20 mouse cellular contexts compared by ENCODE assay signal in genomic region chr3:110599175-110599853, GRCm38 (mm10).
DNase-seq lines count a peak whose midpoint lies in the region; ATAC-seq and TF ChIP-seq lines count a peak whose summit lies in the region.
"Had no signal": no experiment of that assay in that cellular context is flagged by ENCODE, and none has a peak within 500 bp of the region (broad histone marks: within the 10 kb centered on the region; RNA-seq: fewer than 3 reads in every experiment).

No protein-coding gene starts in this region.

- no peaks in the 10 kb centered on the region for H3K27me3 ChIP-seq in hindbrain, postnatal 0 days (ENCODE audit: insufficient read depth, low read length)
- no peaks in the 10 kb centered on the region for H3K27me3 ChIP-seq in hindbrain, embryonic 10.5 days (ENCODE audit: insufficient read depth, poor library complexity, severe bottlenecking)
- H3K27me3 ChIP-seq in neural tube, embryonic 11.5 days (ENCODE audit: control insufficient read depth, insufficient read depth, low read length), result no peaks in the 10 kb centered on the region
- H3K27me3 ChIP-seq in neural tube, embryonic 15.5 days (replicated peaks), result no peaks in the 10 kb centered on the region
- H3K27me3 ChIP-seq in myocyte (ENCODE audit: control insufficient read depth, insufficient read depth, insufficient read length), result no peaks in the 10 kb centered on the region
- H3K27me3 ChIP-seq: CH12.LX had no signal

- H3ac ChIP-seq in myocyte (ENCODE audit: control insufficient read depth, insufficient read length), result no peak overlapping the region

- no peak overlapping the region for H3K4me2 ChIP-seq in hindbrain, postnatal 0 days (ENCODE audit: low read depth, low read length)
- no peak overlapping the region for H3K4me2 ChIP-seq in neural tube, embryonic 11.5 days (ENCODE audit: low read depth)
- no peak overlapping the region for H3K4me2 ChIP-seq in neural tube, embryonic 15.5 days
- no peak overlapping the region for H3K4me2 ChIP-seq in myocyte (ENCODE audit: low read depth)

- no peaks in the 10 kb centered on the region for H3K4me1 ChIP-seq in hindbrain, postnatal 0 days (ENCODE audit: insufficient read depth, low read length)
- H3K4me1 ChIP-seq in hindbrain, embryonic 10.5 days (replicated peaks), result peaks cover 6% of the 10 kb centered on the region; the same call in 1 of the 2 replicates
- H3K4me1 ChIP-seq in neural tube, embryonic 11.5 days (ENCODE audit: control insufficient read depth, insufficient read depth, low read length), result no peaks in the 10 kb centered on the region
- H3K4me1 ChIP-seq in neural tube, embryonic 15.5 days, result no peaks in the 10 kb centered on the region
- H3K4me1 ChIP-seq: heart, embryonic 10.5 days; midbrain, embryonic 10.5 days had no signal

- H3K79me2 ChIP-seq in myocyte (ENCODE audit: control insufficient read depth, insufficient read depth), result no peaks in the 10 kb centered on the region

- no peaks in the 10 kb centered on the region for H3K9me3 ChIP-seq in hindbrain, postnatal 0 days (ENCODE audit: low read length)
- H3K9me3 ChIP-seq in hindbrain, embryonic 10.5 days, result no peaks in the 10 kb centered on the region
- no peaks in the 10 kb centered on the region for H3K9me3 ChIP-seq in neural tube, embryonic 11.5 days (ENCODE audit: control insufficient read depth, low read length)
- no peaks in the 10 kb centered on the region for H3K9me3 ChIP-seq in neural tube, embryonic 15.5 days (replicated peaks)
- H3K9me3 ChIP-seq: heart, embryonic 10.5 days; midbrain, embryonic 10.5 days had no signal

- no peak overlapping the region for H3K27ac ChIP-seq in hindbrain, postnatal 0 days
- no peak overlapping the region for H3K27ac ChIP-seq in hindbrain, embryonic 10.5 days
- no peak overlapping the region for H3K27ac ChIP-seq in neural tube, embryonic 11.5 days (ENCODE audit: low read depth, low read length)
- no peak overlapping the region for H3K27ac ChIP-seq in neural tube, embryonic 15.5 days (replicated peaks)
- H3K27ac ChIP-seq: heart, embryonic 10.5 days; midbrain, embryonic 10.5 days had no signal

- no peak for TF ChIP-seq POLR2A in myocyte (IDR thresholded peaks at IDR 0.05; ENCODE audit: insufficient read length, low read depth)

- ATAC-seq in hindbrain, postnatal 0 days, result peak; percentile 70; the same call in 1 of the 2 replicates
- peak; percentile 67; the same call in 1 of the 2 replicates for ATAC-seq in neural tube, embryonic 11.5 days (ENCODE audit: insufficient read depth, low FRiP score, low TSS enrichment)
- ATAC-seq in neural tube, embryonic 15.5 days (ENCODE audit: low FRiP score), result no peak
- ATAC-seq: inflammation-experienced regulatory T-cells, adult 6 months had no signal

- peak; percentile 6 for DNase-seq in adrenal gland, postnatal 10 days
- DNase-seq in adrenal gland, postnatal 25 days, result no peak
- peak; percentile 12 for DNase-seq in hindbrain, postnatal 0 days (ENCODE audit: low spot score)
- no peak for DNase-seq in hindbrain, embryonic 10.5 days (ENCODE audit: low spot score)
- no peak for DNase-seq in neural tube, embryonic 11.5 days (ENCODE audit: low spot score)
- DNase-seq in retina, postnatal 1 day, result no peak
- DNase-seq: cerebellum, postnatal 14 days; heart, postnatal 10 days; layer of hippocampus, postnatal 36 days; liver; lung, adult 18-20 months; lung, postnatal 36 days; right cerebral cortex, postnatal 25 days had no signal

- H3K4me3 ChIP-seq in hindbrain, postnatal 0 days (ENCODE audit: low read length), result no peak overlapping the region
- no peak overlapping the region for H3K4me3 ChIP-seq in hindbrain, embryonic 10.5 days
- H3K4me3 ChIP-seq in neural tube, embryonic 11.5 days (ENCODE audit: low read depth, low read length), result no peak overlapping the region
- no peak overlapping the region for H3K4me3 ChIP-seq in neural tube, embryonic 15.5 days (replicated peaks)
- H3K4me3 ChIP-seq in myocyte, result no peak overlapping the region
- H3K4me3 ChIP-seq: erythroblast, embryonic 14.5 days; heart, embryonic 10.5 days; midbrain, embryonic 10.5 days had no signal

- no peaks in the 10 kb centered on the region for H3K36me3 ChIP-seq in hindbrain, postnatal 0 days (ENCODE audit: insufficient read depth, low read length)
- no peaks in the 10 kb centered on the region for H3K36me3 ChIP-seq in hindbrain, embryonic 10.5 days
- H3K36me3 ChIP-seq in neural tube, embryonic 11.5 days (ENCODE audit: control insufficient read depth, insufficient read depth, low read length), result no peaks in the 10 kb centered on the region
- no peaks in the 10 kb centered on the region for H3K36me3 ChIP-seq in neural tube, embryonic 15.5 days
- no peaks in the 10 kb centered on the region for H3K36me3 ChIP-seq in myocyte (ENCODE audit: control insufficient read depth, insufficient read depth)
- H3K36me3 ChIP-seq: heart, embryonic 10.5 days; midbrain, embryonic 10.5 days had no signal

- TF ChIP-seq CTCF in hindbrain, postnatal 0 days (IDR thresholded peaks at IDR 0.05; ENCODE audit: low read depth), result no peak

- 25% methylated on average over 4 of the region's 4 CpGs for WGBS in hindbrain, postnatal 0 days
- 48% methylated on average over 4 of the region's 4 CpGs for WGBS in hindbrain, embryonic 10.5 days
- WGBS in neural tube, embryonic 11.5 days, result 33% methylated on average over 4 of the region's 4 CpGs
- WGBS in neural tube, embryonic 15.5 days, result 15% methylated on average over 4 of the region's 4 CpGs

- no peak overlapping the region for H3K9ac ChIP-seq in hindbrain, postnatal 0 days (replicated peaks; ENCODE audit: low read length)
- H3K9ac ChIP-seq in neural tube, embryonic 11.5 days (ENCODE audit: low read length), result no peak overlapping the region
- H3K9ac ChIP-seq in neural tube, embryonic 15.5 days (replicated peaks), result no peak overlapping the region

TF ChIP-seq in myocyte, 11 proteins besides CTCF, POLR2A, EP300 and RAD21:
- TF ChIP-seq TCF12 (IDR thresholded peaks at IDR 0.05; ENCODE audit: insufficient read depth, poor library complexity, severe bottlenecking) (no peak), MYOD1 (IDR thresholded peaks at IDR 0.05; ENCODE audit: control insufficient read depth in 1 of 3, insufficient read length in 2 of 3, low read depth in 2 of 3) (no peak), SRF (IDR thresholded peaks at IDR 0.05; ENCODE audit: control insufficient read depth, insufficient read length, low read depth) (no peak), CEBPB (IDR thresholded peaks at IDR 0.05; ENCODE audit: insufficient read depth, poor library complexity, severe bottlenecking) (peak; percentile 24; the same call in 1 of the 2 replicates), E2F4 (IDR thresholded peaks at IDR 0.05; ENCODE audit: insufficient read depth) (no peak), REST (IDR thresholded peaks at IDR 0.05; ENCODE audit: insufficient read depth, insufficient read length) (no peak), USF1 (IDR thresholded peaks at IDR 0.05; ENCODE audit: low read depth) (no peak)

Comparison
In these comparisons a context has a peak if more than half of its experiments do, and no peak if none do; other contexts are left out.
1. DNase-seq: peak in adrenal gland, postnatal 10 days (single experiment) and hindbrain, postnatal 0 days (single experiment); none in adrenal gland, postnatal 25 days (single experiment), hindbrain, embryonic 10.5 days (single experiment), neural tube, embryonic 11.5 days (single experiment) and retina, postnatal 1 day (single experiment).